Mouse (Mus musculus) heart, adult 2 months (tissue): ENCODE results near the gene Gm826. TPM values are rescaled to one million over a fixed set of nuclear protein-coding genes. Genes with fewer than 3 reads are reported as not detected.

Source experiments
- DNase-seq, 2 experiments: peaks; one replicate each; pipeline ENCODE4 v3.0.0; 2021
- H3K27ac ChIP-seq: fragments of 200-600 bp; 2 replicates; pipeline ENCODE4 v1.8.1; 2022
- H3K27me3 ChIP-seq: fragments of 200-500 bp; 2 replicates; pipeline ENCODE4 v1.6.1; 2012; ENCODE audit warnings: mild to moderate bottlenecking, low read length, inconsistent platforms, mixed read lengths; ENCODE audit not compliant: control insufficient read depth, insufficient read depth
- H3K36me3 ChIP-seq: fragments of 200-500 bp; 2 replicates; pipeline ENCODE4 v1.6.1; 2012; ENCODE audit warnings: low read length, inconsistent platforms; ENCODE audit not compliant: control insufficient read depth, insufficient read depth
- H3K4me1 ChIP-seq: fragments of 200-500 bp; 2 replicates; pipeline ENCODE4 v1.6.1; 2011; ENCODE audit warnings: low read length; ENCODE audit not compliant: control insufficient read depth, insufficient read depth
- H3K4me3 ChIP-seq: fragments of 200-600 bp; 2 replicates; pipeline ENCODE4 v1.8.1; 2022
- H3K79me2 ChIP-seq: fragments of 200-500 bp; replicated peaks from 2 replicates; pipeline ENCODE4 v1.6.1; 2012; ENCODE audit warnings: mild to moderate bottlenecking, inconsistent platforms, low read length, moderate library complexity, mixed read lengths; ENCODE audit not compliant: control insufficient read depth, insufficient read depth
- H3K9ac ChIP-seq: fragments of 200-500 bp; 2 replicates; pipeline ENCODE4 v1.6.1; 2012; ENCODE audit warnings: low read depth, mild to moderate bottlenecking, control low read depth, inconsistent platforms, low read length, mixed read lengths
- CTCF ChIP-seq: fragments of 200-600 bp; IDR thresholded peaks from 2 replicates; pipeline ENCODE4 v1.8.1; 2022; ENCODE audit warnings: antibody characterized with exemption, mild to moderate bottlenecking, moderate library complexity
- EP300 ChIP-seq: fragments of 200-500 bp; IDR thresholded peaks from 2 replicates; pipeline ENCODE4 v1.6.1; 2011; ENCODE audit warnings: low read depth, low read length, control low read depth; ENCODE audit not compliant: insufficient read depth
- POLR2A ChIP-seq: fragments of 200-500 bp; IDR thresholded peaks from 2 replicates; pipeline ENCODE4 v1.6.1; 2011; ENCODE audit warnings: mild to moderate bottlenecking, low read depth, low read length, control low read depth; ENCODE audit not compliant: insufficient read depth
- WGBS: fragments of 180-500 bp; shearing (Covaris S2); methylation state at CpG from one replicate; pipeline ENCODE4 v1.1.7; 2018; 5-methylcytosine and 5-hydroxymethylcytosine counted together
- intact Hi-C: fragments of 180-260 bp; cut with DNase I; formaldehyde crosslinking; loops from one replicate; pipeline ENCODE4 v1.15.1; 2025
- long read RNA-seq: library from polyadenylated mRNA; stranded (forward); transcript quantifications from one replicate; pipeline ENCODE4 v2.0.0, GENCODE M21; 2021
- polyA plus RNA-seq: library from polyadenylated mRNA; depleted of rRNA; stranded (reverse); fragments of >200 nt; gene quantifications from 2 replicates; pipeline ENCODE4 v1.2.3, GENCODE M21; 2012; rRNA removed
- total RNA-seq, 2 experiments: library from RNA; stranded (reverse); gene quantifications; 2 replicates each; pipeline ENCODE4 v1.2.3; 2021

Gm826 gene
- total RNA-seq, result 1 to 10 TPM; 7.8 to 8.3 TPM
- polyA plus RNA-seq, result 10.9 and 21.5 TPM in 2 replicates
- long read RNA-seq, partial matches to known transcripts, result 0 of 6 reads
- long read RNA-seq, other reads (novel, unspliced or antisense), result 3 of 6 reads

- peak within 1 kb of the TSS; percentile 9; the same call in 1 of the 2 replicates for H3K4me3 ChIP-seq
- TF ChIP-seq CTCF (no peak), EP300 (0 out of 2 replicates have a peak, but pooled peaks have one; percentile 62)
- no peaks in the 10 kb centered on the region for H3K36me3 ChIP-seq
- H3K79me2 ChIP-seq, result no peaks in the 10 kb centered on the region
- DNase-seq, result peak; percentile 47 to 68
- intact Hi-C loops, result no loop called here
- H3K4me1 ChIP-seq, result peaks cover 5% of the 10 kb centered on the region
- no peak within 1 kb of the TSS for H3K9ac ChIP-seq
- 18% methylated on average over 4 of the region's 4 CpGs for WGBS
- H3K27me3 ChIP-seq, result no peaks in the 10 kb centered on the region
- peak within 1 kb of the TSS; percentile 4 for H3K27ac ChIP-seq
These were observed at the start of gene Gm826 for GRCm38 (mm10) chr2:160334111-160334661. Gm826 (minus strand) TSS chr2:160334162.

DNA sequence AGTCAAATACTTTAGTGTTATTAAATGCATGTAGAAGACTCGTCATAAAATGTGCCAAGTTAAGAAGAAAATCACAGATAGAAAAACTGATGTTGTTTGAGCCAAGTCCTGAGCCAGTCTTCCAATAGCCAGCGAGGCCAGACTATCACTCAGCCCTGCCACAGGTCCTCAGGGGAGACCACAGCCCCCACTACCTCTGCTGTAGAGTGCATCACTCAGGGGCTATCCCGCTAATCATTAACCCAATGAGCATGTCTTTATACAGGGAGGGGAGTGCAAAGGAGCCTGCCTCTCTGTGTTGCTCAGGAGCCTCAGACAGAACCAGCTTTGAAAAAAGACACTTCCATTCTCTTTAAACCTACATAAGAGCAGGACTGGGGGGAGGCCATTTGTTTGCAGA lies 49.5 kb upstream of the Gm826 start:
- H3K27ac ChIP-seq, result no peak overlapping the region
- no peak overlapping the region for H3K9ac ChIP-seq
- H3K27me3 ChIP-seq, result 0 out of 2 replicates have a peak, but pooled peaks cover 2% of the 10 kb centered on the region
- no peak for TF ChIP-seq POLR2A
- no peak for TF ChIP-seq EP300
- TF ChIP-seq CTCF, result no peak
- intact Hi-C loops, result no loop called here
- 68% methylated on average over 3 of the region's 3 CpGs for WGBS
- H3K36me3 ChIP-seq, result no peaks in the 10 kb centered on the region
- H3K79me2 ChIP-seq, result no peaks in the 10 kb centered on the region
- H3K4me3 ChIP-seq, result no peak overlapping the region
- no peaks in the 10 kb centered on the region for H3K4me1 ChIP-seq
- no peak for DNase-seq

DNA sequence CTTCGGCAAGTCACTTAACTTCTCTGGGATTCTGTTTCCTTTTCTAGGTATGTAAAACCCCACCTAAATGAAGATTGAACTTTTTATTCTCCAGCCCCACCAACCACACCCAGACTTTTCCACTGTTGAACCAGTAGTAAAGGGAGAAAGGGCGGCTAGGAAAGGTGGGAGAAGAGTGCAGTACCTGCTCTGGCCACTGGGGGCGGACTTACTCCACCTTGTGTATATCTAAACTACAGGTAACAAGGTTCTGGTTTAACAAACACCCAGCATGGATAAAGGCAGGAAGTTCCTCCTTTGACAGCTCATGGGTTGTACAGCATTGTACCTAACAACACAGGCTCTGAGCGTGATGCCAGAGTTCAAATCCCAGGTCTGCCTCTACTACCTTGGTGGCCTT lies 44.3 kb upstream of the Gm826 start:
- no peaks in the 10 kb centered on the region for H3K4me1 ChIP-seq
- no peaks in the 10 kb centered on the region for H3K79me2 ChIP-seq
- no peak for TF ChIP-seq POLR2A
- TF ChIP-seq CTCF, result peak; percentile 94
- 0 out of 2 replicates have a peak, but pooled peaks have one; percentile 17 for TF ChIP-seq EP300
- no peaks in the 10 kb centered on the region; the same call in 1 of the 2 replicates for H3K27me3 ChIP-seq
- no peak overlapping the region for H3K9ac ChIP-seq
- 45% methylated on average over 4 of the region's 4 CpGs for WGBS
- intact Hi-C loops, result loop anchor here (1.0 kb wide), 2 partner anchors 200 to 215 kb away; no protein-coding TSS in a partner anchor
- H3K36me3 ChIP-seq, result no peaks in the 10 kb centered on the region
- H3K27ac ChIP-seq, result no peak overlapping the region
- H3K4me3 ChIP-seq, result no peak overlapping the region
- DNase-seq, result peak in 1 of 2 experiments; percentile 61

- Histone ChIP-seq H3K9ac (no peak overlapping the region), H3K27me3 (no peaks in the 10 kb centered on the region; the same call in 1 of the 2 replicates), H3K27ac (no peak overlapping the region), H3K36me3 (no peaks in the 10 kb centered on the region), H3K79me2 (no peaks in the 10 kb centered on the region), H3K4me3 (no peak overlapping the region), H3K4me1 (no peaks in the 10 kb centered on the region)
- 47% methylated on average over 5 of the region's 5 CpGs for WGBS
- no peak for DNase-seq
- TF ChIP-seq CTCF, result no peak
- no peak for TF ChIP-seq EP300
- TF ChIP-seq POLR2A, result no peak
- intact Hi-C loops, result no loop called here
These were observed 42.3 kb upstream of the Gm826 start for GRCm38 (mm10) chr2:160376236-160376635.

- TF ChIP-seq EP300 (no peak), POLR2A (no peak), CTCF (no peak)
- no peak for DNase-seq
- H3K36me3 ChIP-seq, result no peaks in the 10 kb centered on the region
- peaks cover 15% of the 10 kb centered on the region for H3K27me3 ChIP-seq
- no peak overlapping the region for H3K27ac ChIP-seq
- H3K4me3 ChIP-seq, result no peak overlapping the region
- H3K4me1 ChIP-seq, result peaks cover 3% of the 10 kb centered on the region; the same call in 1 of the 2 replicates
- WGBS, result 17% methylated on average over 25 of the region's 25 CpGs
- intact Hi-C loops, result loop anchor here (5.0 to 10.0 kb wide), 5 partner anchors 205 to 1505 kb away; no protein-coding TSS in a partner anchor
- H3K9ac ChIP-seq, result no peak overlapping the region
- H3K79me2 ChIP-seq, result no peaks in the 10 kb centered on the region
These were observed 35.9 kb upstream of the Gm826 start for GRCm38 (mm10) chr2:160369653-160370420.
